19 mouse cellular contexts compared by ENCODE assay signal in genomic region chr13:43913476-43913875, GRCm38 (mm10).
DNase-seq lines count a peak whose midpoint lies in the region; ATAC-seq lines count a peak whose summit lies in the region.
"Had no signal": no experiment of that assay in that cellular context is flagged by ENCODE, and none has a peak within 500 bp of the region (broad histone marks: within the 10 kb centered on the region; RNA-seq: fewer than 3 reads in every experiment).

No protein-coding gene starts in this region.

- peak; percentile 46 for ATAC-seq in kidney, embryonic 16.5 days (ENCODE audit: low FRiP score, low TSS enrichment)
- ATAC-seq in intestine, embryonic 15.5 days, result peak; percentile 61; the same call in 1 of the 2 replicates
- ATAC-seq: CD4-positive, CD25-positive, alpha-beta regulatory T cell, adult 4 months had no signal

- WGBS in kidney, embryonic 16.5 days, result 14% methylated on average over 7 of the region's 7 CpGs
- 23% methylated on average over 7 of the region's 7 CpGs for WGBS in intestine, embryonic 15.5 days

- peaks cover 18% of the 10 kb centered on the region for H3K4me1 ChIP-seq in kidney, embryonic 16.5 days (ENCODE audit: insufficient read depth, low read length)
- H3K4me1 ChIP-seq in intestine, embryonic 15.5 days (replicated peaks), result 0 out of 2 replicates have a peak, but pooled peaks cover under 1% of the 10 kb centered on the region
- H3K4me1 ChIP-seq: stomach, embryonic 15.5 days had no signal

- H3K27me3 ChIP-seq in kidney, embryonic 16.5 days (ENCODE audit: insufficient read depth, low read length), result no peaks in the 10 kb centered on the region
- no peaks in the 10 kb centered on the region for H3K27me3 ChIP-seq in intestine, embryonic 15.5 days (replicated peaks)
- H3K27me3 ChIP-seq: embryonic facial prominence, embryonic 12.5 days; hindbrain, embryonic 12.5 days; neural tube, embryonic 12.5 days; stomach, embryonic 15.5 days had no signal

- H3K9me3 ChIP-seq in kidney, embryonic 16.5 days (ENCODE audit: low read length), result peaks cover 5% of the 10 kb centered on the region; the same call in 1 of the 2 replicates
- H3K9me3 ChIP-seq in intestine, embryonic 15.5 days, result no peaks in the 10 kb centered on the region
- H3K9me3 ChIP-seq: embryonic facial prominence, embryonic 12.5 days; G1E; hindbrain, embryonic 12.5 days; midbrain, embryonic 10.5 days; neural tube, embryonic 12.5 days; stomach, embryonic 15.5 days had no signal

- no peak overlapping the region for H3K27ac ChIP-seq in kidney, embryonic 16.5 days (ENCODE audit: low read length)
- no peak overlapping the region for H3K27ac ChIP-seq in intestine, embryonic 15.5 days
- H3K27ac ChIP-seq: embryonic facial prominence, embryonic 12.5 days; hindbrain, embryonic 12.5 days; midbrain, embryonic 10.5 days; neural tube, embryonic 12.5 days; stomach, embryonic 15.5 days had no signal

- H3K9ac ChIP-seq in kidney, embryonic 16.5 days (replicated peaks; ENCODE audit: low read length), result no peak overlapping the region
- H3K9ac ChIP-seq in intestine, embryonic 15.5 days, result no peak overlapping the region
- H3K9ac ChIP-seq: embryonic facial prominence, embryonic 12.5 days; hindbrain, embryonic 12.5 days; neural tube, embryonic 12.5 days; stomach, embryonic 15.5 days had no signal

- no peaks in the 10 kb centered on the region for H3K36me3 ChIP-seq in kidney, embryonic 16.5 days (ENCODE audit: insufficient read depth, low read length)
- H3K36me3 ChIP-seq in intestine, embryonic 15.5 days, result no peaks in the 10 kb centered on the region
- H3K36me3 ChIP-seq: embryonic facial prominence, embryonic 12.5 days; G1E; hindbrain, embryonic 12.5 days; midbrain, embryonic 10.5 days; neural tube, embryonic 12.5 days; stomach, embryonic 15.5 days had no signal

- DNase-seq in kidney, adult 11 months, result no peak
- peak; percentile 40 for DNase-seq in embryo, embryonic 10.5 days (ENCODE audit: low spot score)
- peak; percentile 59 for DNase-seq in mesoderm, embryonic 11.5 days (ENCODE audit: low read depth, low spot score)
- no peak for DNase-seq in left cerebral cortex, adult 18-20 months (ENCODE audit: low spot score in 2 of 2)
- DNase-seq in cerebellum, adult 9-10 months, result no peak
- DNase-seq: cerebellum, postnatal 14 days; layer of hippocampus, adult 9-11 months; lung, adult 18-20 months; lung, postnatal 36 days; right cerebral cortex, postnatal 14 days had no signal

- no peak overlapping the region for H3K4me3 ChIP-seq in kidney, embryonic 16.5 days (ENCODE audit: low read length)
- no peak overlapping the region for H3K4me3 ChIP-seq in intestine, embryonic 15.5 days (replicated peaks)
- H3K4me3 ChIP-seq: embryonic facial prominence, embryonic 12.5 days; hindbrain, embryonic 12.5 days; midbrain, embryonic 10.5 days; neural tube, embryonic 12.5 days; stomach, embryonic 15.5 days had no signal

- no peak overlapping the region for H3K4me2 ChIP-seq in kidney, embryonic 16.5 days (replicated peaks; ENCODE audit: low read depth, low read length)
- no peak overlapping the region for H3K4me2 ChIP-seq in intestine, embryonic 15.5 days (replicated peaks)
- H3K4me2 ChIP-seq: embryonic facial prominence, embryonic 12.5 days; hindbrain, embryonic 12.5 days; neural tube, embryonic 12.5 days; stomach, embryonic 15.5 days had no signal

Comparison
In these comparisons a context has a peak if more than half of its experiments do, and no peak if none do; other contexts are left out.
1. DNase-seq: peak in embryo, embryonic 10.5 days (single experiment) and mesoderm, embryonic 11.5 days (single experiment); none in kidney, adult 11 months (single experiment), left cerebral cortex, adult 18-20 months (0 of 2) and cerebellum, adult 9-10 months (single experiment).